Mouse (Mus musculus) heart, postnatal 0 days (tissue): ENCODE data around the gene Anks3.
A peak's percentile ranks its signal among the peaks of the same experiment; 100 is the strongest.

ENCODE experiments used
- CTCF ChIP-seq: IDR thresholded peaks from 2 replicates; pipeline ENCODE4 v1.5.1; 2016; ENCODE audit warnings: antibody characterized with exemption, control low read depth, low read depth
- EP300 ChIP-seq: IDR thresholded peaks from 2 replicates; pipeline ENCODE4 v1.6.1; 2016; ENCODE audit warnings: antibody characterized with exemption, low read depth

GRCm38 (mm10) chr16:4963797-4964709, at the start of gene Anks3:
- TF ChIP-seq CTCF (no peak), EP300 (peak; percentile 42; the same call in 1 of the 2 replicates)
